In the genomic region with DNA sequence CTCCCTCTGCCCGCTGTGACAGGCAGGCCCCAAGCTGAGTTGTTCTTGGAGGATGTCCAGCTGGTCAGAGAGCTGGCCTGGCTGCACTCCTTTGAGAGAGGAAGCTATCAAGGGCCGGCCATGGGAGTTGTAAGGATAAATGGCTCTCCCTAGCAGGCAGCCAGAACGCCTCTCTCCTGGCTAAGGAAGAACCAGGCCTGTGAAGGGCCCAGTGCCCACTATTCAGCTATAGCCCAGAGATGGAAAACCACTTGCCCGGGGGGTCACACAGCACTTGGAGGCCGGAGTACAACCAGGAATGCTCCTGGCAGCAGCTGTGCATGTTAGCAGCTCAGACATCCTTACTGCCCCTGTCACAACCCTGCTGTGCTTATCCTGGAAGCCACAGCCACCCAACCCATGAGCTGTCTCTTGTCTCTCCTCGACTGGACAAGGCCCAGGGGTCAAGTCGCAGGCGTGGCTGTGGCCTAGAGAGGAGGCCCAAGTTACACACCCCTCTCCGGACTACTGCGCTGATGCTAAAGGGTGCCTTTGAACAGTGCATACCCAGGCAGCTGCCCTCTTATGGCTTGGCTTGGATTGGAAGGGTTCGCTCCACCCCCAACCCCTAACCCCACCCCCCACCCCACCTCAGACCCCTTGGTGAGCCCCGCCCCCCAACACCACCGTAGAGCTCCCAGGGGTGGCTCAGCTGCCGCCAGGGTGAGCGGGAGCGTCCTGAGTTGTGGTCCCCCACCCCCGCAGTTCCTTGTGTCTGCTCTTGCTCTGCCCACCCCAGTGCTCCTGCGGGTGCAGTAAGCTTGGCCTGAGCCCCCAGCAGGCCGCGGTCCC, we compare ENCODE assay signal across 8 mouse cellular contexts.
DNase-seq lines count a peak whose midpoint lies in the region; ATAC-seq lines count a peak whose summit lies in the region.

No protein-coding gene starts in this region.

- H3K36me3 ChIP-seq in embryonic facial prominence, embryonic 10.5 days (replicated peaks), result no peaks in the 10 kb centered on the region
- H3K36me3 ChIP-seq in heart, embryonic 11.5 days (ENCODE audit: control insufficient read depth, insufficient read depth, low read length), result no peaks in the 10 kb centered on the region

- H3K9me3 ChIP-seq in embryonic facial prominence, embryonic 10.5 days, result no peaks in the 10 kb centered on the region
- no peaks in the 10 kb centered on the region for H3K9me3 ChIP-seq in heart, embryonic 11.5 days (replicated peaks; ENCODE audit: control insufficient read depth, low read length)

- H3K27me3 ChIP-seq in embryonic facial prominence, embryonic 10.5 days (replicated peaks; ENCODE audit: low read depth, poor library complexity, severe bottlenecking), result peaks cover 60% of the 10 kb centered on the region
- no peaks in the 10 kb centered on the region for H3K27me3 ChIP-seq in heart, embryonic 11.5 days (ENCODE audit: control insufficient read depth, insufficient read depth, low read length)

- WGBS in embryonic facial prominence, embryonic 10.5 days, result 9% methylated on average over 20 of the region's 20 CpGs
- WGBS in heart, embryonic 11.5 days (ENCODE audit: insufficient replicate concordance), result 5% methylated on average over 19 of the region's 20 CpGs

- peaks cover 100% of the 10 kb centered on the region for H3K4me1 ChIP-seq in embryonic facial prominence, embryonic 10.5 days
- H3K4me1 ChIP-seq in heart, embryonic 11.5 days (ENCODE audit: control insufficient read depth, insufficient read depth, low read length), result peaks cover 80% of the 10 kb centered on the region

- DNase-seq in right cerebral cortex, adult 18-20 months, result peak; percentile 57
- no peak for DNase-seq in right cerebral cortex, postnatal 4 days
- no peak for DNase-seq in embryonic facial prominence, embryonic 10.5 days (ENCODE audit: low spot score)
- peak; percentile 86 for DNase-seq in kidney, adult 9 months
- DNase-seq in lung, postnatal 14 days, result peak; percentile 76
- peak; percentile 84 for DNase-seq in thymus, postnatal 0 days (ENCODE audit: low spot score)

- H3K4me2 ChIP-seq in heart, embryonic 11.5 days, result peak overlapping the region; percentile 65

- H3K27ac ChIP-seq in embryonic facial prominence, embryonic 10.5 days (replicated peaks), result peak overlapping the region; percentile 65
- H3K27ac ChIP-seq in heart, embryonic 11.5 days (ENCODE audit: low read depth, low read length), result peak overlapping the region; percentile 87

- H3K4me3 ChIP-seq in embryonic facial prominence, embryonic 10.5 days, result peak overlapping the region; percentile 46
- peak overlapping the region; percentile 26 for H3K4me3 ChIP-seq in heart, embryonic 11.5 days (ENCODE audit: low read depth, low read length)

- ATAC-seq in heart, embryonic 11.5 days (replicated peaks; ENCODE audit: insufficient number of reproducible peaks, low FRiP score, low TSS enrichment), result peak; percentile 47; the same call in 1 of the 2 replicates
- ATAC-seq in granulocyte monocyte progenitor cell, adult 5-6 weeks (replicated peaks; ENCODE audit: poor library complexity, severe bottlenecking), result no peak

- H3K9ac ChIP-seq in heart, embryonic 11.5 days (ENCODE audit: low read depth, low read length), result peak overlapping the region; percentile 69

Comparison
In these comparisons a context has a peak if more than half of its experiments do, and no peak if none do; other contexts are left out.
1. DNase-seq: peak in right cerebral cortex, adult 18-20 months (single experiment), kidney, adult 9 months (single experiment), lung, postnatal 14 days (single experiment) and thymus, postnatal 0 days (single experiment); none in right cerebral cortex, postnatal 4 days (single experiment) and embryonic facial prominence, embryonic 10.5 days (single experiment).